Mouse (Mus musculus): ENCODE measurements around the gene Hoxb3. TPM values are rescaled to one million over a fixed set of nuclear protein-coding genes. Genes with fewer than 3 reads are reported as not detected.

Gene Hoxb3
- polyA plus RNA-seq, 1 experiment from 2014 or later = 0.11 TPM

DNA sequence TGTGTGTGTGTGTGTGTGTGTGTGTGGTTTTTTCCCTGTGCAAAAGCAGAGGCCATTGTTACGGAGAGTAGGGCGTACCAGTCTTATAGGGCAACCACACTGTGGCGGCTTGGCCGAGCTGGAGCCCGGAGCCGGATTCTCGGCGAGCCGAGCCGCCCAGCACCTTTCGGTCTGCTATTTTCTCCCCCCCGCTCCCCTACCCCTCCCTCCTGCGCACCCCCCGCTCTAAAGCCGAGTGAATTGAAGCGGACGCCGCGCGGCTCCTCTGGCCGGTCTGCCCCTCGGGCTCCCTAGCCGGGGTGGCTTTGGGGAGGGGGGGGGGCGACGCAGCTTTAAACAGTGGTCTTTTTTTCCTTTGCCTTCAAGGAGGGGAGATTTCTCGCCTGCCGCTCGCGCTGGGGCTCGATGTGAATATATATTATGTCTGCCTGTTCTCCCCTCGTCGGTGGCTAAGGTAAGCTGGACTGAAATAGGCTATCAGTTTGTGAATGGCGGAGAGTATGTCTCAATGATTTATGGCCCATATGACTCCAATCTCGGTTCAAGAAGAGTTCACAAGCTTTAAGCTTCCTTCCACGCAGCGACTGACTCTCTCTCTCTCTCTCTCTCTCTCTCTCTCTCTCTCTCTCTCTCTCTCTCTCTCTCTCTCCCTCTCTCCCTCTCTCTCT, 17.7 kb downstream of the Hoxb3 start:
- no peak overlapping the region for H3K4me3 ChIP-seq (replicated peaks)
- WGBS = 0% methylated on average over 35 of the region's 36 CpGs
- H3K9me3 ChIP-seq = no peaks in the 10 kb centered on the region
- no peak overlapping the region for H3K27ac ChIP-seq
- ATAC-seq = no peak
- no peak overlapping the region for H3K4me2 ChIP-seq (replicated peaks)
- H3K27me3 ChIP-seq = peaks cover 100% of the 10 kb centered on the region
- no peak overlapping the region for H3K9ac ChIP-seq (replicated peaks)
- 0 out of 2 replicates have a peak, but pooled peaks cover 4% of the 10 kb centered on the region for H3K4me1 ChIP-seq (replicated peaks)
- no peaks in the 10 kb centered on the region for H3K36me3 ChIP-seq

GRCm38 (mm10) chr11:96341701-96342575, 18.8 kb downstream of the Hoxb3 start:
- H3K36me3 ChIP-seq = no peaks in the 10 kb centered on the region
- H3K4me2 ChIP-seq (replicated peaks) = no peak overlapping the region
- H3K9ac ChIP-seq (replicated peaks) = no peak overlapping the region
- no peak for ATAC-seq
- H3K4me3 ChIP-seq (replicated peaks) = no peak overlapping the region
- 0 out of 2 replicates have a peak, but pooled peaks cover 4% of the 10 kb centered on the region for H3K4me1 ChIP-seq (replicated peaks)
- no peaks in the 10 kb centered on the region for H3K9me3 ChIP-seq
- H3K27me3 ChIP-seq = peaks cover 100% of the 10 kb centered on the region
- no peak overlapping the region for H3K27ac ChIP-seq
- under 1% methylated on average over 40 of the region's 40 CpGs for WGBS

- Histone ChIP-seq H3K36me3 (no peaks in the 10 kb centered on the region), H3K4me3 (replicated peaks) (no peak overlapping the region), H3K27me3 (peaks cover 98% of the 10 kb centered on the region), H3K9ac (replicated peaks) (no peak overlapping the region), H3K4me1 (replicated peaks) (0 out of 2 replicates have a peak, but pooled peaks cover 4% of the 10 kb centered on the region), H3K27ac (no peak overlapping the region), H3K9me3 (no peaks in the 10 kb centered on the region), H3K4me2 (replicated peaks) (no peak overlapping the region)
- 1% methylated on average over 4 of the region's 4 CpGs for WGBS
- ATAC-seq = no peak
These were observed 19.4 kb downstream of the Hoxb3 start for GRCm38 (mm10) chr11:96342576-96342930.

DNA sequence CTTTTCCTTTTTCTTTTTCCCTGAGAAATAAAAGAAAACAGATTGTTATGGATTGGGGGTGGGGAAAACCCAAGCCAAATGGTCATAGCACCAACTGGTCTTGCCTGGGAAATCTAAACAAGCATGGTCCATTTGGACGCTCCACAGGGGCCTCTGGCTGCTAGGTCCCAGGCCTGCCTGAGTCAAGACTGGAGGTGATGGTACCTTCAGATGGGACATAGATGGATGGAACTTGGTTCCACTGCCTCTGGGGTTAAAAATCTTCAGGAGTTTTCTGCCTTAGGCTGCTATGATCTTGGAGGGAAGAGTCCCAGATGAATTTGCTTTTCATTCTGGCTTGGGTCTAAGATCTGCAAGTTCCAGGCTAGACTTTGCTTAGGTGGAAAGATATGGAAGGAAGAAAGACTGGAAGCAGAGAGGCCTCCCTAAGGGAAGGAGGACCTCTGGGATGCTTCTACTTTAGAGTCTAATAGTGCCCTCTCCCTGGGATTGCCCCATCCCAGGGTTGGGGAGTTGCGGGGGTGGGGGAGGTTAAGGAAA, 20.1 kb downstream of the Hoxb3 start:
- Histone ChIP-seq H3K36me3 (no peaks in the 10 kb centered on the region), H3K4me3 (replicated peaks) (no peak overlapping the region), H3K4me1 (replicated peaks) (0 out of 2 replicates have a peak, but pooled peaks cover 4% of the 10 kb centered on the region), H3K9me3 (no peaks in the 10 kb centered on the region), H3K27ac (no peak overlapping the region), H3K27me3 (peaks cover 98% of the 10 kb centered on the region), H3K9ac (replicated peaks) (no peak overlapping the region), H3K4me2 (replicated peaks) (no peak overlapping the region)
- ATAC-seq = no peak
- WGBS = 4% methylated on average over 2 of the region's 2 CpGs

DNA sequence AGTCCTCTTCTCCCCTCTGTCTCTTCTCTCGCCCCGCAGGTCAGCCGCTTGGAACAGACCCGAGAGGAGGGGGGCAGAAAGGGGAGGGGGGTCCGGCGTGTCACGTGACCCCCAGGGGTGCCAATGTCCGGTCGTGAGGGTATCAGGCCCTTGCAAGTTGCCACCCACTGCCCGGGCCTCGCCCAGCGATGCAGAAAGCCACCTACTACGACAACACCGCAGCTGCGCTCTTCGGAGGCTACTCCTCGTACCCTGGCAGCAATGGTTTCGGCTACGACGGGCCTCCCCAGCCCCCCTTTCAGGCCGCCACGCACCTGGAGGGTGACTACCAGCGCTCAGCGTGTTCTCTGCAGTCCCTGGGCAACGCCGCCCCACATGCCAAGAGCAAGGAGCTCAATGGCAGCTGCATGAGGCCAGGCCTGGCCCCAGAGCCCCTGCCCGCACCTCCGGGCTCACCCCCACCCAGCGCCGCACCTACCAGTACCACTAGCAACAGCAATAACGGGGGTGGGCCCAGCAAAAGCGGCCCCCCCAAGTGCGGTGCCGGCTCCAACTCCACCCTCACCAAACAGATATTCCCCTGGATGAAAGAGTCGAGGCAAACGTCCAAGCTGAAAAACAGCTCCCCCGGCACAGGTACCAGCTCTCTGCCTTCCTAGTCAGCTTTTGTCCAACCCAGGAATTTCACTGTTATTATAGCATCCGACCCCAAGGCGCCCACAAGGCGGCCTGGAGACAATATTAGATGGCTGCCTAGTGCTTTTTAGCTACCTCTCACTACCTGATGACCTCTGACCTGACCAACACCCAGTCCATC, 21.1 kb downstream of the Hoxb3 start:
- under 1% methylated on average over 38 of the region's 40 CpGs for WGBS

GRCm38 (mm10) chr11:96344878-96345159, 21.7 kb downstream of the Hoxb3 start:
- ATAC-seq = no peak
- 2% methylated on average over 6 of the region's 6 CpGs for WGBS
- H3K9me3 ChIP-seq = no peaks in the 10 kb centered on the region
- no peak overlapping the region for H3K4me3 ChIP-seq (replicated peaks)
- no peak overlapping the region for H3K4me2 ChIP-seq (replicated peaks)
- H3K9ac ChIP-seq (replicated peaks) = no peak overlapping the region
- no peaks in the 10 kb centered on the region for H3K36me3 ChIP-seq
- H3K27me3 ChIP-seq = peaks cover 98% of the 10 kb centered on the region
- no peak overlapping the region for H3K27ac ChIP-seq
- 0 out of 2 replicates have a peak, but pooled peaks cover 4% of the 10 kb centered on the region for H3K4me1 ChIP-seq (replicated peaks)

More for the DNA sequence above, 21.1 kb downstream of the Hoxb3 start:
- H3K27me3 ChIP-seq = peaks cover 98% of the 10 kb centered on the region
- 0 out of 2 replicates have a peak, but pooled peaks cover 4% of the 10 kb centered on the region for H3K4me1 ChIP-seq (replicated peaks)
- no peak overlapping the region for H3K27ac ChIP-seq
- no peak overlapping the region for H3K4me2 ChIP-seq (replicated peaks)
- H3K4me3 ChIP-seq (replicated peaks) = no peak overlapping the region
- no peaks in the 10 kb centered on the region for H3K36me3 ChIP-seq
- no peak for ATAC-seq
- H3K9me3 ChIP-seq = no peaks in the 10 kb centered on the region
- no peak overlapping the region for H3K9ac ChIP-seq (replicated peaks)

- ATAC-seq = no peak
- Histone ChIP-seq H3K4me3 (replicated peaks) (no peak overlapping the region), H3K27ac (no peak overlapping the region), H3K4me2 (replicated peaks) (no peak overlapping the region), H3K9ac (replicated peaks) (no peak overlapping the region), H3K27me3 (peaks cover 98% of the 10 kb centered on the region), H3K9me3 (no peaks in the 10 kb centered on the region), H3K36me3 (no peaks in the 10 kb centered on the region), H3K4me1 (replicated peaks) (0 out of 2 replicates have a peak, but pooled peaks cover 4% of the 10 kb centered on the region)
- WGBS = 2% methylated on average over 40 of the region's 56 CpGs
These were observed 22.2 kb downstream of the Hoxb3 start for GRCm38 (mm10) chr11:96345220-96345892.

GRCm38 (mm10) chr11:96345893-96346806, 23.0 kb downstream of the Hoxb3 start:
- under 1% methylated on average over 45 of the region's 45 CpGs for WGBS
- Histone ChIP-seq H3K4me1 (replicated peaks) (0 out of 2 replicates have a peak, but pooled peaks cover 4% of the 10 kb centered on the region), H3K36me3 (no peaks in the 10 kb centered on the region), H3K27me3 (peaks cover 98% of the 10 kb centered on the region), H3K9ac (replicated peaks) (no peak overlapping the region), H3K4me2 (replicated peaks) (no peak overlapping the region), H3K27ac (no peak overlapping the region), H3K4me3 (replicated peaks) (no peak overlapping the region), H3K9me3 (no peaks in the 10 kb centered on the region)
- ATAC-seq = no peak

- no peak overlapping the region for H3K4me3 ChIP-seq (replicated peaks)
- no peak for ATAC-seq
- WGBS = 5% methylated on average over 5 of the region's 5 CpGs
These were observed 23.9 kb downstream of the Hoxb3 start for GRCm38 (mm10) chr11:96346916-96347520.

GRCm38 (mm10) chr11:96347717-96348116, 24.6 kb downstream of the Hoxb3 start:
- Histone ChIP-seq H3K27ac (no peak overlapping the region), H3K9ac (replicated peaks) (no peak overlapping the region), H3K9me3 (no peaks in the 10 kb centered on the region), H3K4me1 (replicated peaks) (0 out of 2 replicates have a peak, but pooled peaks cover 4% of the 10 kb centered on the region), H3K36me3 (no peaks in the 10 kb centered on the region), H3K4me2 (replicated peaks) (no peak overlapping the region), H3K27me3 (peaks cover 98% of the 10 kb centered on the region), H3K4me3 (replicated peaks) (no peak overlapping the region)
- WGBS = 6% methylated on average over 4 of the region's 4 CpGs
- ATAC-seq = no peak

More at GRCm38 (mm10) chr11:96346916-96347520, 23.9 kb downstream of the Hoxb3 start:
- no peak overlapping the region for H3K4me2 ChIP-seq (replicated peaks)
- peaks cover 98% of the 10 kb centered on the region for H3K27me3 ChIP-seq
- no peaks in the 10 kb centered on the region for H3K36me3 ChIP-seq
- no peak overlapping the region for H3K27ac ChIP-seq
- no peak overlapping the region for H3K9ac ChIP-seq (replicated peaks)
- H3K9me3 ChIP-seq = no peaks in the 10 kb centered on the region
- H3K4me1 ChIP-seq (replicated peaks) = 0 out of 2 replicates have a peak, but pooled peaks cover 4% of the 10 kb centered on the region

Data from midbrain, embryonic 13.5 days (tissue).